Mouse (Mus musculus) retina, postnatal 1 day (tissue): ENCODE data around the gene Ints2.
"Not testable (repeated sequence)": the region's sequence is repeated elsewhere in the genome, so short reads cannot be mapped to it uniquely, and the experiment has no call there.

Source experiments
- DNase-seq: peaks from one replicate; pipeline ENCODE4 v3.0.0-alpha.2; 2012

Gene Ints2

DNA sequence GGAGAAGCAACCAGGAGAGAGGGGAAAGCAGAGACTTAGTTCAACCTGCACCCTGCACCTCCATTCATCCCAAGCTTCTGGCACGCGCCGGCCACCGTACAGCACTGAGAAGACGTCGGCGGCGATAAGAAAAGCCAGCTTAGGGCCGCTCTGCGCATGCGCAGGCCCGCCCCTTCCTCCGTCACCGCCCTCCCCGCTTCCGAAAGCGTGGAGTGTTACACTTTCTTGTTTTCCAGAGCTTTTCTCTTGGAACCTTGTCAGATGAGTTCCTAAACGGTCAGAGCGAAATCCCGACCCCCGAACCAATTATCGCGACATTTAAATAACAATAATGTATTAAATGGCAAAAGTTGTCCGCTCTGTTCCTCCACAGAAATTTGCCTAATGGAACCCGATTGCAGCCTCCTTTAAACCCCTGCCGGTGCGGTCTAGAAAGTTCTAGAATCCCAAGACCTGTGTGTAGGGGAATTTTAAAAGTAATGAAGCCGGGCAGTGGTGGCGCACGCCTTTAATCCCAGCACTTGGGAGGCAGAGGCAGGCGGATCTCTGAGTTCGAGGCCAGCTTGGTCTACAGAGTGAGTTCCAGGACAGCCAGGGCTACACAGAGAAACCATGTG lies at the start of gene Ints2:
Ints2 (minus strand) TSS at position 116 of the 617 bp plus-strand sequence.
- DNase-seq, result peak; percentile 96

DNA sequence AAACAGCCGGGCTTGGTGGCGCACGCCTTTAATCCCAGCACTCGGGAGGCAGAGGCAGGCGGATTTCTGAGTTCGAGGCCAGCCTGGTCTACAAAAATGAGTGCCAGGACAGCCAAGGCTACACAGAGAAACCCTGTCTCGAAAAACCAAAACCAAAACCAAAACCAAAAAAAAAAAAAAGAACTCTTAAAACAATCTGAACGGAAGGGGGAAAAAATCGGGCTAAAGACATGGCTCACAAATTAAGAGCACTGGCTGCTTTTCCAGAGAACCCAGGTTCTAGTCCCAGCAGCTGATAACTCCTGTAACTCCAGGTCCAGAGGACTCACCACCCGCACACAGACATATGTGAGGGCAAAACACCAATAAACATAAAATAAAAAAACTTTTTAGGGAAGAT lies 34.8 kb upstream of the Ints2 start:
- not testable (repeated sequence) for DNase-seq

DNA sequence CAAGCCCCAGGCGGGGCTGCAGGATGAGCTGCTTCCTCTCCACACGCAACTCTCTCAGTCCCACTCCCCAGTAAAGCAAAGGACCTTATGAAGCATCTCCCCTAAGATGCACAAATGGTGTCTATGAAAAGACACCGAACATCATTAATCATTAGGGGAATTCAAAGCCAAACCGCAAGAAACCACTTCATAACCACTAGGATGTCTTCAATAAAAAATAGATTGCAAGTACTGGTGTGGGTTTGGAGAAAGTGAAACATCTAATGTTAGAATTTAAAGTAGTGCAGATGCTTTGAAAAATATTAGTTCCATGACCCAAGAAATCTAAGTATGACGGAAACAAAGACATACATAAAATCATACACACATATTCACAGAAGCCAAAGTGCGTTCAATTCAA lies 34.3 kb upstream of the Ints2 start:
- DNase-seq, result no peak

GRCm38 (mm10) chr11:86285729-86286128 lies 28.4 kb upstream of the Ints2 start:
- DNase-seq, result no peak

DNA sequence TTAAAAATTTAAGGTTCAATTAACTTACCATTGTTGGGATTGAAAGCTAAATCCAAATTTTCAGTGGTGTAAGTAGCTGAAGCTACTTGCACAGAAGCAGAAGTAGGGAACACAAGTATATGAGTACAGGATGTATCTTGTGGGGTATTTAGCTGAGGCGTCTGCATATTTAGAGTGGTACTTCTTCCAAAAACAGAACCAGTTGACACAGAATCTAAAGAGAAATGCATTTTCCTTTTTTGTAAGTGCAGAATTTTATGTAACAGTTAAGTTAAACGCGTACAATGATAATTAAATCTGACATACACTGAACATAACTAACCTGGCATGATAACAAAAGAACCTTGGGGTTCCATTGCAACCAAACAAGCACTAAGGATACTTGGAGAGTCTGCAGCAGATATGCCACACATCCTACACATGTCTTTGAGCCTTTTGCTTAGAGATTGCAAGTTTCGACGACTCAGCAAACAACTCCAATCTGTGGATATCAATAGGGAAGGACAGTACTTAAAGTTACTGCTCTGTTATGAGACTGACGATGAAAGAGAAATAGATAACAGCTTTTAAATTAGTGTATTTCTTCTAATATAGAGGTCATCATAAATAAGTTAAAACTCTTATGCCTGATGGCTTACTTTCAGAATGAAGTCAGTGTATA lies 21.2 kb upstream of the Ints2 start:
- DNase-seq, result no peak

DNA sequence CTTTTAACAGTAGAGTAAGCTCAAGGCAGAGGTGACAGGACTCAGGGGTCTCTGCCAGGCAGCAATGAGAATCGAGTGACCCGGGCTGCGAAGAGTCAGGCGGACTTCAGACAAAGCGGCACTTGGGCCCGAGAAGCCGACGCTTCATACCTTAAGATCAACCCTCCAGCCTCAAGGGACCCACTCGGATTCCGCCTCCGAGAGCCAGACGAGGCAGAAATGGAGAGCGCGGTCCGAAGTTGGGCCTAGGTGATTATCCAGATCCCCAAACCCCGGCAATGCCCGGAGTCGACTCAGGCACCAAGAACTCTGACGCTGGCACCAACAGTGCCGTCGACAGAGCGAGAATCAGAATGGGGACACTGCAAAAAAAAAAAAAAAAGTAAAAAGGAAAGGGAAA lies 321 bp downstream of the Ints2 start:
- DNase-seq, result no peak

GRCm38 (mm10) chr11:86253342-86253741 lies 4.0 kb downstream of the Ints2 start:
- no peak for DNase-seq

DNA sequence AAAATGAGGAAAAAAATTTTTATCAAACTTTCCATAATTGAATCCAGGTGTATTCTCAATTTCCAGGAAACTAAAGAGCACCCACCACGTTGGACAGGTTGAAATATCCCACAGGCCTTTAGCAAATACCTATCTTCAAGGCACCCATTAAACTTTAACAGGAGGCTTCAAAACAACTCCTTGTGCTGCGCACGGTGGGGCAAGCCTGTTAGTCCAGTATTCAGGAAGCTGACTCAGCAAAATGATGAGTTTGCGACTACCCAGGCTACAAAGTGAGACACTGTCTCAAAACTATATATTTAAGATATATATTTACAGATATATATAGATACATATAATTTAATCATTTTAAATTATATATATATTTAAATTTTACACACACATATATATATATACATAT lies 24.9 kb downstream of the Ints2 start:
- DNase-seq, result no peak

DNA sequence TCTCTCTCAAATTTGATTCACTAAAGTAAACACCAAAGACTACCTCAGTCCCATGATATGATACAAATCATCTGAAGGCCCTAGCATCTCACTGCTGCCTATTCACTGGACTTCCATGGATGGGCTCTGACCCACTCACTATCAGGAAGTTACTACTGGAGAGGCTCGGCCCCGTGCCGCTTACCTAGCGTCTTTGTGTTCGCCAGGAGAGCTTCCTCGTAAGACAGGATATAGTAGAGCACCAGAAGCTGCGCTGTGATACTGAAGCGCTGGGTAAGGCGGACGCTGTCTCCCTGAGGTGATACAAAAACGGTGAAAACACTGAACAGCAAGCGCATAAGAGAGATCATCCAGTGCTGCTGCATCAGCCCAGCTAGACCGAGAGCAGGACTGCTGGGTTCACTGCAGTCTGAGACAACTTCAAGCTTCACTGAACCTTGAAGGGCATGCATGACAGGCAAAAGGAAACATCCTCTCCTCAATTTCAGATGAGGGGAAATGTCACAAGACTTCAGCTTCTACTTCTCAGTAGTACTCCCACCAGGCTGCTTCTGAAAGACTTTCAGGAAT lies 25.5 kb downstream of the Ints2 start:
- no peak for DNase-seq

GRCm38 (mm10) chr11:86226646-86227180 lies 30.7 kb downstream of the Ints2 start:
- no peak for DNase-seq

- no peak for DNase-seq
These were observed 31.6 kb downstream of the Ints2 start for GRCm38 (mm10) chr11:86225761-86226160.

DNA sequence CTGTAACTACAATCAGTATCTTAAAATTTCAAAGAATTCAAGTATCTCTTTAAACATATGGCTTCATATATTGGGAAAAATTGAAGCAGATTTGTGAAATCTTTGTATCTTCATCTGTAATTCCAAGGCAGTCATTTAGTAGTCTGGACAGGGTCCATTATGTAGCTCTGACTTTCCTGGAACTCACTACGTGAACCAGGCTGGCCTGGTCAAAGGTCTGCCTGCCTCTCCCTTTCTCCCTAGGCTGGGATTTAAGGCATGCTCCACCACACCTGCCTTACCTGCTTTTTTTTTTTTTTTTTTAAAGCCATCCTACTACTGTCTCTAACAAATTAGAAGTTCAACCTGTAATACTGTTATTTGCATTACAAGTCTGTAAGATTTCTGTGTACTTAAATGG lies 45.6 kb downstream of the Ints2 start:
- DNase-seq, result no peak

- no peak for DNase-seq
These were observed 48.3 kb downstream of the Ints2 start for GRCm38 (mm10) chr11:86209123-86209522.

GRCm38 (mm10) chr11:86205876-86206275 lies 51.5 kb downstream of the Ints2 start:
- DNase-seq, result no peak

DNA sequence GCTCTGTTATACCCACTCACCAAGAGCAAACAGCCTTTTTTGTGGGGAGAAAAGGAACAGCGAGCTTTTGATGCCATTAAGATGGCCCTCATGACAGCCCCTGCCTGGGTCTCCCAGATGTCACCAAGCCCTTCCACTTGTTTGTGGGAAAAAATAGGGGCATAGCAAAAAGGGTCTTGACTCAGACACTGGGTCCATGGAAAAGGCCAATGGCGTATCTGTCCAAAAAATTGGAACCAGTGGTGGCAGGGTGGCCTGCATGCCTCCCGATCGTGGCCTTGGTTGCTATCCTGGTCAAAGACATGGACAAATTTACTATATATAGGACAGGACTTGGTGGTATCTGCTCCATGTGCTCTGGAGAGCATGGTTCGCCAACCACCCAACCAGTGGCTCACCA lies 52.3 kb downstream of the Ints2 start:
- DNase-seq, result no peak

DNA sequence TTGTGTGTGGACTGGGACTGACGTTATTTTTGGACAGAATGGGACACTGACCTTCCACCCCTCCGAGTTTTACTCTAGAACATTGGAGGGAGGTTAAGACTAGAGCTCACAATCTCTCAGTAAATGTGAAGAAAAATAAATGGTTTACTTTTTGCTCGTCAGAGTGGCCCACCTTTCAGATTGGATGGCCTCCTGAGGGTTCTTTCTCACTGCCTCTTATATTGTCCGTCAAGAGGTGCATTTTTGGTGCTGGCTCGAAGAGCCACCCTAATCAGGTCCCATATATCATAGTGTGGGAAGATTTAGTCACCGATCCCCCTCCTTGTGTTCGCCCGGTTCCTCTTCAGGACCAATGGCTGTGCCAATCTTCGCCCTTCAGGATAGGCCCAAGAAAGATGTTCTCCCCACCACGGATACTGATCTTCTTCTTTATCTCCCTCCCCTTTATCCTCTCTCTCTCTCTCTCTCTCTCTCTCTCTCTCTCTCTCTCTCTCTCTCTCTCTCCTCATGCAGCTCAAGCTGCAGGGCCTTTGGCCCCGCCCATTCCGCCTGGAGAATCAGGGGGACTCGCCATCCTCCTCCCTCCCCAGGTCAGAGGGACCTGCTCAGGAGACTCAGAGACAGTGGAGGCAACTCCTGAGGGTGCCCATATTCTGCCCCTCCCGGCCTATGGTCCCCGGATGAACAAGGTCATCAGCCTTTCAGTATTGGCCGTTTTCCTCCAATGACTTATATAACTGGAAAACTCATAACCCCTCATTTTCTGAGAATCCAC lies 55.3 kb downstream of the Ints2 start:
- peak; percentile 42 for DNase-seq

DNA sequence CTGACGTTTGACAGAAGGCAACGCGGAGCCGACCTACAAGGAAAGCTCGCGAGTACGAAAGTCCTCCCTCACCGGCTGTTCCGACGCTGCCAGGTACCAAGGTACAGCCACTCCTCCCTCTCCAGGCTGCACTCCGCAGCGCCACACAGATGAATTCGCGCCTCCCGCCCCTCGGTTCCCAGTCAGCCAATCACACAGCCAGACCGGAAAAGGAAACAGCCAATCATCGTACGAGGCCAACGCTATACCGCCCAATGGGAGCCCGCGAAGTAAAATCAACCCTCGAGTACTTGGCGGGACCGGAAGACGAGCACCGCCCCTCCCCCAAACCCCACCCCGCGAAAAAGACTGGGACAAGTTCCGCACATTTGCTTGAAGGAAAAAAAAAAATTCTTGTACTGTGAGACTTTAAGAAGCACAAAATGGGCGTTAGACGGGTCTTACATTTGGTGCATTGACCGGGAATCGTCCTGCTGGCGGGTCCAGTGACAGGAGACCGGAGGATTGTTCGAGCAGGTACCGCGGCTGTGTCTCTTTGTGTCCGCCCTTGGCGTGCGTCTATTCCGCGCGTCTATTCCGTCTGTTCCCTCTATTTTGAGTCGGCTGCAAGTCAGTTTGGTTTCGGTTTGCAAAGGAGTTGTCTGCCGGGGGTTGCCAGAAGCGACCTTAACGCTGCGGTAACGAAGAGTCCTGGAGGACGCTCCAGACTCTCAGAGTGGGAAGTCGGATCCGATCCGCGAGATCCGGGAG lies 56.2 kb downstream of the Ints2 start, which contains the start of gene Brip1:
Brip1 (minus strand) TSS at position 157 of the 750 bp plus-strand sequence.
- DNase-seq, result peak; percentile 98

GRCm38 (mm10) chr11:86200460-86201021 lies 56.8 kb downstream of the Ints2 start:
- no peak for DNase-seq

GRCm38 (mm10) chr11:86199733-86200132 lies 57.6 kb downstream of the Ints2 start:
- DNase-seq, result no peak

GRCm38 (mm10) chr11:86185224-86185623 lies 72.2 kb downstream of the Ints2 start:
- DNase-seq, result not testable (repeated sequence)

- no peak for DNase-seq
These were observed 81.5 kb downstream of the Ints2 start for GRCm38 (mm10) chr11:86175833-86176232.

GRCm38 (mm10) chr11:86174173-86174572 lies 83.2 kb downstream of the Ints2 start:
- peak; percentile 77 for DNase-seq
